Mouse (Mus musculus) lung, postnatal 0 days (tissue): Measurements from ENCODE around the gene Ano9.

Experiments
- CTCF ChIP-seq: IDR thresholded peaks from 2 replicates; pipeline ENCODE4 v1.5.1; 2016; ENCODE audit warnings: antibody characterized with exemption, mild to moderate bottlenecking
- EP300 ChIP-seq: IDR thresholded peaks from 2 replicates; pipeline ENCODE4 v1.6.1; 2016; ENCODE audit warnings: antibody characterized with exemption, mild to moderate bottlenecking, control low read depth

- TF ChIP-seq CTCF (no peak), EP300 (no peak)
Measured at GRCm38 (mm10) chr7:141068351-141068750, 49.3 kb downstream of the Ano9 start.
